Mouse (Mus musculus) intestine, embryonic 16.5 days (tissue): ENCODE data around the gene Rmdn2. TPM values are rescaled to one million over a fixed set of nuclear protein-coding genes. Genes with fewer than 3 reads are reported as not detected.

ENCODE experiments used
- ATAC-seq: fragments of 200-750 bp; cut with Nextera tagmentation; 2 replicates; pipeline ENCODE4 v1.8.0; 2017; ENCODE audit warnings: moderate TSS enrichment, moderate library complexity
- H3K27ac ChIP-seq: fragments of 300-500 bp; sonication (generic); 2 replicates; pipeline ENCODE4 v1.5.1; 2014; ENCODE audit warnings: mild to moderate bottlenecking, low read length
- H3K27me3 ChIP-seq: fragments of 300-500 bp; sonication (generic); replicated peaks from 2 replicates; pipeline ENCODE4 v1.6.1; 2014; ENCODE audit warnings: low read length, control low read depth, mixed read lengths; ENCODE audit not compliant: control insufficient read depth, insufficient read depth
- H3K36me3 ChIP-seq: fragments of 300-500 bp; sonication (generic); 2 replicates; pipeline ENCODE4 v1.6.1; 2014; ENCODE audit warnings: low read length, control low read depth; ENCODE audit not compliant: control insufficient read depth, insufficient read depth
- H3K4me1 ChIP-seq: fragments of 300-500 bp; sonication (generic); 2 replicates; pipeline ENCODE4 v1.6.1; 2014; ENCODE audit warnings: low read length, control low read depth, mixed read lengths; ENCODE audit not compliant: control insufficient read depth, insufficient read depth
- H3K4me2 ChIP-seq: fragments of 300-500 bp; sonication (generic); 2 replicates; pipeline ENCODE4 v1.6.1; 2014; ENCODE audit warnings: low read depth, low read length, control low read depth
- H3K4me3 ChIP-seq: fragments of 300-500 bp; sonication (generic); 2 replicates; pipeline ENCODE4 v1.5.1; 2014; ENCODE audit warnings: mild to moderate bottlenecking, low read length
- H3K9ac ChIP-seq: fragments of 300-500 bp; sonication (generic); 2 replicates; pipeline ENCODE4 v1.6.1; 2014; ENCODE audit warnings: low read depth, low read length
- H3K9me3 ChIP-seq: fragments of 300-500 bp; sonication (generic); 2 replicates; pipeline ENCODE4 v1.6.1; 2016; ENCODE audit warnings: low read length, control low read depth; ENCODE audit not compliant: control insufficient read depth
- WGBS: fragments of 180-500 bp; shearing (Covaris S2); extraction: QIAGEN DNeasy Blood & Tissue Kit; methylation state at CpG from one replicate; pipeline ENCODE4 v1.1.7; 2014; 5-methylcytosine and 5-hydroxymethylcytosine counted together
- polyA plus RNA-seq: library from polyadenylated mRNA; unstranded; fragments of >200 nt; fragmentation: Nextera tagmentation; extraction: Ambion mirVana; gene quantifications from 2 replicates; pipeline ENCODE4 v1.2.1, GENCODE M21; 2015

The Rmdn2 gene
- polyA plus RNA-seq, 1 experiment from 2014 or later: 8.6 TPM

DNA sequence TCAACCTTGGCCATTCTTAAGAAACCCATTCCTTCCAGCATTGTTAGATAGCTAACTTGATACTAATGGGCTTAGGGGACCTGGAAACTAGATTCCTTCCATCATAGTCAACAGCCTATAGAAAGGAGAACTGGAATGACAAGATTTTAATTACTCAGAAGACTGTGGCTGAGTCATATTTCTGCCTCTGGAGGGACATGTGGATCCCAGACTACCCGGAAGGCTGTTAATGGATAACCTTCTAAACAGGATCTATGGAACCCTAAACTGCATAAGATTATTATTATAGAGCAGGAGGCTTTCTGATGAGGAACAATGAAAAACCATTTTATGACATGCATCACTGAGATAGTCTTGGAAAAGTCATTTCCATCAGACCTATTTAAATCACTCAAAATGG lies 21.8 kb upstream of the Rmdn2 start:
- peak; percentile 79 for ATAC-seq
- 63% methylated on average over 1 of the region's 1 CpGs for whole genome bisulfite sequencing
- no peak overlapping the region for H3K4me3 ChIP-seq

DNA sequence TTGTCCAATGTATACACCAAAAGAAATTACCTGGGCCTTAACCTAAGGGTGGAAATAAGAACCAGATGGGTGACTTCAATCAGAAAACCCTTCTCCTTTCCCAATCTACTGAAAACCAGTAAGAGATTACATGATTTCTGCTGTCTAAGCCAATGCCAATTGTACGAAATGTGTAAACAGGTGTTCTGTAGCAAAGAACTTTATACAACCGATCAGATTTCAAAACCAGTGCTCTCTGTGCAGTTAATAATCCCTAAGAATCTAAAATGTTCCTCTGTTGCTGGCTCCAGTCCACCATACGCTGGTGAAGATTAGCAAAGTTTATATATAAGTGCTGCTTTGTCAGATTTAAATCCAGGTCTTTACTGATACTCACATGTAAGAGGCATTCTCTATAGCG lies 15.7 kb upstream of the Rmdn2 start:
- no peak overlapping the region for H3K4me2 ChIP-seq
- no peak overlapping the region for H3K4me3 ChIP-seq
- no peak for ATAC-seq
- 70% methylated on average over 4 of the region's 4 CpGs for WGBS
- H3K27ac ChIP-seq: no peak overlapping the region
- H3K27me3 ChIP-seq: no peaks in the 10 kb centered on the region
- H3K9me3 ChIP-seq: no peaks in the 10 kb centered on the region
- H3K36me3 ChIP-seq: no peaks in the 10 kb centered on the region
- 0 out of 2 replicates have a peak, but pooled peaks cover 2% of the 10 kb centered on the region for H3K4me1 ChIP-seq
- H3K9ac ChIP-seq: no peak overlapping the region

More for the DNA sequence above, 21.8 kb upstream of the Rmdn2 start:
- Histone ChIP-seq H3K4me2 (no peak overlapping the region), H3K9ac (no peak overlapping the region), H3K9me3 (no peaks in the 10 kb centered on the region), H3K36me3 (no peaks in the 10 kb centered on the region), H3K4me1 (no peaks in the 10 kb centered on the region), H3K27ac (no peak overlapping the region), H3K27me3 (no peaks in the 10 kb centered on the region)

DNA sequence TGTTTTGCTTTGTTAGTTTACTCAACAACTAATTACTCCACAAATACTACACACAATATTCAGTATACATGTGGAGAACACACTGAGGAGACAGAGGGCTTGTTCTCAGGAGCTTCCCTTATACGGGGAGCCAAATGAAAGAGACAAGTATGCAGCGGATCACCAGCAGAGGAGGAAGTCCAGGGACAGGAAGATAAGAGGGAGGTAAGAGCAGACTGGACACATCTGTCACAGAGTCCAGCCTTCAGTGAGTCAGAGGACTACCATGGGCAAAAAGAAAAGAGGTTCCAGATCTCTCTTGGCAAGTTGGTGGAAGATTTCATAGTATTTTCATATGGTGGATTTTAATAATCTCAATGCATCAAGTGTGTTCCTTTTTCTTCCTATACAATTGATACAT lies 13.5 kb upstream of the Rmdn2 start:
- ATAC-seq: peak; percentile 83
- Histone ChIP-seq H3K4me1 (0 out of 2 replicates have a peak, but pooled peaks cover 2% of the 10 kb centered on the region), H3K27ac (no peak overlapping the region), H3K4me2 (no peak overlapping the region), H3K9me3 (no peaks in the 10 kb centered on the region), H3K9ac (no peak overlapping the region), H3K36me3 (no peaks in the 10 kb centered on the region), H3K27me3 (no peaks in the 10 kb centered on the region), H3K4me3 (no peak overlapping the region)
- WGBS: 20% methylated on average over 2 of the region's 2 CpGs

DNA sequence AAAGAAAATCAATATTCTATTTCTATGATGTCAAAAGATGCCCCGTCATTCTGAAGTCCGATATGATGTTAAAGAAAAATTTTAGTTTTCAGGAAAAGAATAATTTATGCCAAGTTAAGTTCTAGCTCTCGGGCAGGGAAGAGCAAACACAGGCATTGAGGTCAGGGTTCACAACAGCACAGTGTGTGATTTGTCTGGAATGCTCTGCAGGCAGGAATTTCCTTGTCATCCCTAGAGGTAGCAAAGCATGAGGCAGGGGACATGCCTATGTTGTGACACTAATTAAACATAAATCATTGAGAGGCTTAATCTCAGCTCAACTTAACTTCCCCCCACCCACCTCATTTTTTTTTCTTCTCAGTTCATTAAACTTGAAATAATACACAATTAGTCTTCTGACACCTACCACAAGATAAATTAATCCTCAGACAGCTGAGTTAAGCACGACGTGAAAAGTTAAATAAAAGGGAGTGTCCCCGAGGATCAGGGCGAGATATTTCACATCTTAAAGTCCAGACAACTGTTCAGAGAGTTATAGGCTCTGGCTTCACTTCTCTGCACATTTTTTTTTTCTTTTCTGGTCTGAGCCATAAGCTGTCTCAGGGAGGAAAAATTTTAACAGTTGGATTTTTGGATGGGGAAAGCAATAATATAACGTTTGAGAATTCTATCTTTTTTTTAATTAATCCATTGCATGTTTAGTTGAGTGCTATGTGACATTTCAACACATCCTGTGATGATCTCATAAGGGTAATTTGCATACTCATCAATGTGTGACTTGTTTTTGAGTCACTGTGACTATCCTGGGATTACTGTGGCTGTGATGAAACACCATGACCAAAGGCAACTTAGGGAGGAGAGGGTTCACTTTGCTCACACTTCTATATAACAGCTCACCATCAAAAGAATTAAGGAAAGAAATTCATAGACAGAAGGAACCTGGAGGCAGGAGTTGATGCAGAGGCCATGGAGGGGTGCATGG lies 12.8 kb upstream of the Rmdn2 start:
- WGBS: 23% methylated on average over 8 of the region's 8 CpGs
- Histone ChIP-seq H3K4me1 (0 out of 2 replicates have a peak, but pooled peaks cover 2% of the 10 kb centered on the region), H3K4me3 (no peak overlapping the region), H3K27ac (no peak overlapping the region), H3K27me3 (no peaks in the 10 kb centered on the region), H3K36me3 (no peaks in the 10 kb centered on the region), H3K9me3 (no peaks in the 10 kb centered on the region), H3K9ac (no peak overlapping the region), H3K4me2 (no peak overlapping the region)
- ATAC-seq: peak; percentile 94

DNA sequence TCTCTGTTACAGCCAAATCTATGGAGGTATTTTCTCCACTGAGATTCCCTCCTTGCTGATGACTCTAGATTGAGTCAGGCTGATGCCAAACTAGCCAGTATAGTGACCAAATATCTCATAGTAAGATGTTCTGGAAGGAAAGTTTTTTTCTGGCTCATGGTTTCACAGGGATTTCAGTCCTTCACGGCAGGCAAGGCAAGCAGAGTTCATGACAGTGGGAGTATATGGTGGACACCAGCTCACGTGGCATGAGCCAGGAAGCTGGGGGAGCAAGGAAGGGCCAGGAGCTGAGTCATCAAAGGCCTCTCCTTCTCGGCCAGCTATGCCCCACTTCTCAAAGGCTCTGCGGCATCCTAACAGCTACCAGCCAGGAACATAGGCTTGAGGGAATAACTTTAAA lies 11.6 kb upstream of the Rmdn2 start:
- Histone ChIP-seq H3K36me3 (no peaks in the 10 kb centered on the region), H3K4me3 (no peak overlapping the region), H3K27ac (no peak overlapping the region), H3K9me3 (no peaks in the 10 kb centered on the region), H3K4me2 (no peak overlapping the region), H3K27me3 (no peaks in the 10 kb centered on the region), H3K9ac (no peak overlapping the region), H3K4me1 (0 out of 2 replicates have a peak, but pooled peaks cover 2% of the 10 kb centered on the region)
- ATAC-seq: no peak
- 74% methylated on average over 4 of the region's 4 CpGs for WGBS

DNA sequence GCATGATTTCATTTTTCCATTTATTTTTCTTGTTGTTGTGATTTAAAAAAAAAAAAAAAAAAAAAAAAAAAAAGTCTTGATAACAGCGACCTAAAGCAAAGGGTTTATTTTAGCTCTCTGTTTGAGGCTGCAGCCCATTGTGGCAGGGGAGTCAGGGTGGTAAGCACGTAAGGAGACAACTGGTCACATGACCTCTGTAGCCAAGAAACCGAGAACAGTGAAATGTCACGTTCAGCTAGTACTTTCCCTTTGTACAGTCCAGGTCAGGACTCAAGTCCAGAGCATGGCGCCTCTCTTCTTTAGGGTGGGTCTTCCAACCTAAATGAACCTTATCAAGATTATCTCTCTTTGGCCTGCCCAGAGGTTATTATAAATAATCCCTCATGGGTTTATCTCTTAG lies 9.3 kb upstream of the Rmdn2 start:
- 59% methylated on average over 5 of the region's 5 CpGs for WGBS
- Histone ChIP-seq H3K4me3 (no peak overlapping the region), H3K9ac (no peak overlapping the region), H3K4me2 (no peak overlapping the region), H3K27me3 (no peaks in the 10 kb centered on the region), H3K36me3 (no peaks in the 10 kb centered on the region), H3K4me1 (0 out of 2 replicates have a peak, but pooled peaks cover 2% of the 10 kb centered on the region), H3K9me3 (no peaks in the 10 kb centered on the region), H3K27ac (no peak overlapping the region)
- no peak for ATAC-seq

DNA sequence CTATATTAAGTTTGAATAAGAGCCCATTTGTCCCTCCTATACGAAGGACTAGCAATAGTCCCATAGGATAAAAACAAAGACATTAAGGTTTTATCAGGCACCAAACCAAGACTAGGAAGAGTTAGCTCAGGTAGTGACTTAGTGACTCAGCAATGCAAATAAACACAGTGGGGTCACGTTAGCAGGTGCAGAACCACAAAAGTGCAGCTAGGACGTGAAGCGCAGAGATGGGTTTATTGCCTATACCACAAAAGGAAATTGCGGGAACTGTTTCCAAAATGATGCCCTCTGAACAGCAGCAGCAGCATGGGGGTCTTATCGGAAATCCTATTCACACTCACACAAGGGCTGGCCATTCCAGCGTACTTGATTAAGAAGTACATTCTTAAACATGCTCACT lies 8.2 kb upstream of the Rmdn2 start:
- no peak overlapping the region for H3K4me3 ChIP-seq
- no peak overlapping the region for H3K27ac ChIP-seq
- H3K4me1 ChIP-seq: no peaks in the 10 kb centered on the region
- no peaks in the 10 kb centered on the region for H3K36me3 ChIP-seq
- WGBS: 69% methylated on average over 7 of the region's 7 CpGs
- no peak for ATAC-seq
- H3K9me3 ChIP-seq: no peaks in the 10 kb centered on the region
- H3K9ac ChIP-seq: no peak overlapping the region
- no peak overlapping the region for H3K4me2 ChIP-seq
- no peaks in the 10 kb centered on the region for H3K27me3 ChIP-seq

DNA sequence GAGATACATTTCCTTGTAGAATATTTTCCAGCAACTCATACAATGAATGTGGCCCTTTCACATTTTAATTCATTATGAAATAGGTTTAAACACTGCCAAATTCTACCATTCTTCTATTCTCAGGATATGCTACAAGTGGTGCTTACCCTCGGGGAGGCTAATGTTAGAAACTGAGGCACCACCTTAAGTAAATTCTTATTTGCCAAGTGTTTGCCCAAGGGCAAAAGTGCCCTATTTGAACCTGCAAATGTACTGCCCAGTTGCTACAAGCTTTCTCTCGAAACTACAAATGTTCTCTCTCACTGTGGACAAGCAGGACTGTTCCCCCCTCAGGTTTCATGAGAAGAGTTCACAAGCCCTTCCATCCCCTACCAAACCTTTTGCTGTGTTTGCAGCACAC lies 5.9 kb upstream of the Rmdn2 start:
- Histone ChIP-seq H3K9me3 (no peaks in the 10 kb centered on the region), H3K9ac (no peak overlapping the region), H3K27ac (no peak overlapping the region), H3K27me3 (no peaks in the 10 kb centered on the region), H3K4me2 (no peak overlapping the region), H3K4me3 (no peak overlapping the region), H3K4me1 (no peaks in the 10 kb centered on the region), H3K36me3 (no peaks in the 10 kb centered on the region)
- ATAC-seq: no peak
- WGBS: 50% methylated on average over 2 of the region's 2 CpGs

DNA sequence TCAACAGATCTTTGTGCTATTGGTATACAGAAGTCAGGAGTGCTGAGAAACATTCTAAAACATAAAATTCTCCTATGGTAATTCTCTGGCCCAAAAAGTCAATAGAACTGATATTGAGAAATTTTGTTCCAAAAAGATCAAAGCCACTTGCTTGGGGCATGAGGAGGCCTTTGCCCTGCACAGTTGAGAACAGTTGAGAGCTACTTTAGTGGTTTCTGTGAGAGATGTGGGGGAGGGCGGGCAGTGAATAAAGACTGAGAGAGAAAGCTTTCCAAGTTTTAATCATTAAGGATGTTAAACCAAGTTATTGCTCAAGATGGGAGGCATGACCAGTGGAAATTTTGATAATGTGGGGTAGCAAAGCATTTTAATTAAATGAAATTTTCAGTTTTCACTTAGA lies 2.0 kb upstream of the Rmdn2 start:
- H3K4me2 ChIP-seq: no peak overlapping the region
- no peaks in the 10 kb centered on the region for H3K36me3 ChIP-seq
- no peaks in the 10 kb centered on the region for H3K9me3 ChIP-seq
- H3K4me3 ChIP-seq: no peak overlapping the region
- H3K27me3 ChIP-seq: no peaks in the 10 kb centered on the region
- no peaks in the 10 kb centered on the region for H3K4me1 ChIP-seq
- no peak for ATAC-seq
- H3K27ac ChIP-seq: no peak overlapping the region
- WGBS: 95% methylated on average over 1 of the region's 1 CpGs
- H3K9ac ChIP-seq: no peak overlapping the region
